Mouse (Mus musculus): ENCODE results near the gene Polr2l. TPM values are rescaled to one million over a fixed set of nuclear protein-coding genes. Genes with fewer than 3 reads are reported as not detected.

Polr2l gene
- polyA plus RNA-seq, 1 experiment from 2014 or later = 74.3 TPM

- no peak overlapping the region for H3K9ac ChIP-seq
- no peaks in the 10 kb centered on the region for H3K27me3 ChIP-seq (ENCODE audit: insufficient read depth, low read length)
- peaks cover 28% of the 10 kb centered on the region for H3K4me1 ChIP-seq (ENCODE audit: insufficient read depth)
- H3K4me3 ChIP-seq (ENCODE audit: low read depth, low read length) = no peak overlapping the region
- H3K9me3 ChIP-seq (ENCODE audit: low read depth, low read length) = no peaks in the 10 kb centered on the region
- no peak for TF ChIP-seq CTCF (IDR thresholded peaks at IDR 0.05; ENCODE audit: low read depth)
- no peak for DNase-seq
- H3K36me3 ChIP-seq (ENCODE audit: insufficient read depth) = peaks cover 39% of the 10 kb centered on the region
- H3K4me2 ChIP-seq = no peak overlapping the region
- WGBS = 73% methylated on average over 6 of the region's 6 CpGs
- no peak overlapping the region for H3K27ac ChIP-seq (ENCODE audit: low read depth)
- no peak for ATAC-seq (ENCODE audit: insufficient read depth)
Measured at GRCm38 (mm10) chr7:141472226-141472625, 2.7 kb downstream of the Polr2l start.

DNA sequence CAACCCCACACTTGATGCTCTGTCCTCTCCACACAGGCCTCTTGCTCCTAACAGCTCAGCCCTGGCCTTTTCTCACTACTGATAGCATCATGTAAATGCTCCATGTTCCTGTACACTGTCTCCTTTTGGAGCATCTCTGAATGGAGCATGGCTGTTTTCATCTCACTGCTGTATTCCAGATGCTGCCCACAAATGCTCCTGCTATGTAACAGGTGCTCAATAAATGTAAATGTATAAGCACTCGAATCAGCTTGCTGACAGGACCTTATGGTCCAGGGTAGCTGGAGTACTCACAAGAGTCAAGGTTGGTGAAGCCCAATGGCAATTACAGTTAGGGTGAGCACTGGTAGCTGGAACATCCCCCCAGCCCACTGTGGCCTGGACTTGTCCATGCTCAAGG is 3.7 kb downstream of the Polr2l start:
- Histone ChIP-seq H3K27ac (ENCODE audit: low read depth) (no peak overlapping the region), H3K4me3 (ENCODE audit: low read depth, low read length) (no peak overlapping the region), H3K9me3 (ENCODE audit: low read depth, low read length) (no peaks in the 10 kb centered on the region), H3K27me3 (ENCODE audit: insufficient read depth, low read length) (0 out of 2 replicates have a peak, but pooled peaks cover 4% of the 10 kb centered on the region), H3K36me3 (ENCODE audit: insufficient read depth) (peaks cover 39% of the 10 kb centered on the region), H3K4me2 (no peak overlapping the region), H3K4me1 (ENCODE audit: insufficient read depth) (peaks cover 30% of the 10 kb centered on the region), H3K9ac (no peak overlapping the region)
- no peak for TF ChIP-seq CTCF (IDR thresholded peaks at IDR 0.05; ENCODE audit: low read depth)
- DNase-seq = no peak
- WGBS = 85% methylated on average over 1 of the region's 1 CpGs
- no peak for ATAC-seq (ENCODE audit: insufficient read depth)

- Histone ChIP-seq H3K4me2 (no peak overlapping the region), H3K36me3 (ENCODE audit: insufficient read depth) (peaks cover 39% of the 10 kb centered on the region), H3K27ac (ENCODE audit: low read depth) (no peak overlapping the region), H3K9me3 (ENCODE audit: low read depth, low read length) (no peaks in the 10 kb centered on the region), H3K9ac (no peak overlapping the region), H3K4me1 (ENCODE audit: insufficient read depth) (peaks cover 30% of the 10 kb centered on the region), H3K27me3 (ENCODE audit: insufficient read depth, low read length) (peaks cover 9% of the 10 kb centered on the region; the same call in 1 of the 2 replicates), H3K4me3 (ENCODE audit: low read depth, low read length) (no peak overlapping the region)
- no peak for TF ChIP-seq CTCF (IDR thresholded peaks at IDR 0.05; ENCODE audit: low read depth)
- DNase-seq (no peak), ATAC-seq (ENCODE audit: insufficient read depth) (no peak)
- 88% methylated on average over 10 of the region's 10 CpGs for WGBS
Measured at GRCm38 (mm10) chr7:141470637-141470944, 4.3 kb downstream of the Polr2l start.

- H3K4me2 ChIP-seq = peak overlapping the region; percentile 95; the same call in 1 of the 2 replicates
- no peak overlapping the region for H3K9ac ChIP-seq
- peaks cover 39% of the 10 kb centered on the region for H3K36me3 ChIP-seq (ENCODE audit: insufficient read depth)
- TF ChIP-seq CTCF (IDR thresholded peaks at IDR 0.05; ENCODE audit: low read depth) = no peak
- no peaks in the 10 kb centered on the region for H3K9me3 ChIP-seq (ENCODE audit: low read depth, low read length)
- peaks cover 14% of the 10 kb centered on the region; the same call in 1 of the 2 replicates for H3K27me3 ChIP-seq (ENCODE audit: insufficient read depth, low read length)
- DNase-seq = no peak
- H3K4me3 ChIP-seq (ENCODE audit: low read depth, low read length) = peak overlapping the region; percentile 2; the same call in 1 of the 2 replicates
- no peak for ATAC-seq (ENCODE audit: insufficient read depth)
- H3K27ac ChIP-seq (ENCODE audit: low read depth) = no peak overlapping the region
- 87% methylated on average over 18 of the region's 18 CpGs for WGBS
- peaks cover 30% of the 10 kb centered on the region for H3K4me1 ChIP-seq (ENCODE audit: insufficient read depth)
Measured at GRCm38 (mm10) chr7:141469901-141470636, 4.9 kb downstream of the Polr2l start.

GRCm38 (mm10) chr7:141469352-141469751 is 5.6 kb downstream of the Polr2l start:
- peak overlapping the region; percentile 93 for H3K27ac ChIP-seq (ENCODE audit: low read depth)
- ATAC-seq (ENCODE audit: insufficient read depth) = no peak
- peaks cover 21% of the 10 kb centered on the region for H3K27me3 ChIP-seq (ENCODE audit: insufficient read depth, low read length)
- WGBS = 69% methylated on average over 6 of the region's 6 CpGs
- H3K9ac ChIP-seq = peak overlapping the region; percentile 84
- H3K9me3 ChIP-seq (ENCODE audit: low read depth, low read length) = no peaks in the 10 kb centered on the region
- H3K4me3 ChIP-seq (ENCODE audit: low read depth, low read length) = peak overlapping the region; percentile 76
- peaks cover 39% of the 10 kb centered on the region for H3K36me3 ChIP-seq (ENCODE audit: insufficient read depth)
- H3K4me2 ChIP-seq = peak overlapping the region; percentile 95
- TF ChIP-seq CTCF (IDR thresholded peaks at IDR 0.05; ENCODE audit: low read depth) = no peak
- peaks cover 35% of the 10 kb centered on the region for H3K4me1 ChIP-seq (ENCODE audit: insufficient read depth)
- no peak for DNase-seq

DNA sequence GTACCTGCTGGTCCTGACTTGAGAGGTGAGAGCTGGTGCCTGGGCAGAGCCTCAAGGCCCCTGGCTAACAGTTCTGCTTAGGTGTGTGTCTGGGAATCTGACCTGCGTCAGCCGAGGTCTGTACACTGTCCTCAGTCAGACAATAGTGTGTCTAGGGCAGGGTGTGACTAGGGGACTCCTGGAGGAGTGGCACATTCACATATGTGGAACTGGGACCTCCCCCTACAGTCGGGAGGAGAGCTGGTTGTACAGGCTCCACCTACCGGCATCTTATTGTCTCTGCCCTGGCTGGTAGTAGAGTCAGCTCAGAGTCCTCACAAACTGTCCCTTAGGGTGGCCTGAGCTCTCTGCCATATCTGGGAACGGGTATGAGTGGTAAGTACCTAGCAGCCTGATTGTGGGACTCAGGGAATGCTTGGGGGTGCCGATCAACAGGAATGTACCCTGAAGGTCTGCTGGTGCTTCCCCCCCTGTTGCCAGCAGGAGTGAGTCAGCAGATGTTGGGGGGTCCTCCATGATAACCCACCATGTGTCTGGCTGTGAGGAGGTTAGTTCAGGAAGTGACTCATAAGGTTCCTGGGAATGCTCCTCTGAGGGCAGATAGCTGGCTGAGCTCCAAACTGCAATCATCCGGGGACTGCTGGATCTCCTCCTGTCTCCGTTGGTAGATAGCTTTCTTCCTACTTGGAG is 6.3 kb downstream of the Polr2l start:
- H3K27me3 ChIP-seq (ENCODE audit: insufficient read depth, low read length) = peaks cover 28% of the 10 kb centered on the region
- peaks cover 29% of the 10 kb centered on the region for H3K4me1 ChIP-seq (ENCODE audit: insufficient read depth)
- peak; percentile 60 for TF ChIP-seq CTCF (IDR thresholded peaks at IDR 0.05; ENCODE audit: low read depth)
- H3K4me2 ChIP-seq = peak overlapping the region; percentile 95
- peak overlapping the region; percentile 93 for H3K27ac ChIP-seq (ENCODE audit: low read depth)
- peaks cover 39% of the 10 kb centered on the region for H3K36me3 ChIP-seq (ENCODE audit: insufficient read depth)
- H3K4me3 ChIP-seq (ENCODE audit: low read depth, low read length) = peak overlapping the region; percentile 76
- DNase-seq = peak; percentile 87
- H3K9ac ChIP-seq = peak overlapping the region; percentile 84
- H3K9me3 ChIP-seq (ENCODE audit: low read depth, low read length) = no peaks in the 10 kb centered on the region
- 5% methylated on average over 8 of the region's 8 CpGs for WGBS
- ATAC-seq (ENCODE audit: insufficient read depth) = peak; percentile 77

DNA sequence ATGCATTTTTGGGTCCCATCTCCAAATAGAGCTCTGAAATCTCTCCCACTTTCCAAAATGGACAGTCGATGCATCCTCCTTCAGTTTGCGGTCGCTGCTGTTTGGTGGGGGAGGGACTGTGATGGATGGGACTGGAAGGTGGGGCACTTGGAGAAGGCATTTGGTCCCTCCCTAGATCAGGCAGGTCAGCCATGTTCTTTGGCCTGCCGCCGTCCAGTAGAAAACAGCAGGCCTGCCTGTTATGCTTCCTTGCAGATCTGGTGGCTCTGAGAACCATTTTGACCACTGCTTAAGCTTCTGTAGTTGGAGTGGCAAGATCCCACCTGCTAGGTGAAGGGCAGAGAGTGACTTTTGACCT is 6.8 kb downstream of the Polr2l start:
- 5% methylated on average over 5 of the region's 5 CpGs for WGBS
- Histone ChIP-seq H3K9me3 (ENCODE audit: low read depth, low read length) (no peaks in the 10 kb centered on the region), H3K4me1 (ENCODE audit: insufficient read depth) (peaks cover 27% of the 10 kb centered on the region), H3K9ac (peak overlapping the region; percentile 84), H3K36me3 (ENCODE audit: insufficient read depth) (peaks cover 39% of the 10 kb centered on the region), H3K27ac (ENCODE audit: low read depth) (peak overlapping the region; percentile 93), H3K4me2 (peak overlapping the region; percentile 95), H3K27me3 (ENCODE audit: insufficient read depth, low read length) (peaks cover 33% of the 10 kb centered on the region), H3K4me3 (ENCODE audit: low read depth, low read length) (peak overlapping the region; percentile 76)
- no peak for TF ChIP-seq CTCF (IDR thresholded peaks at IDR 0.05; ENCODE audit: low read depth)
- no peak for DNase-seq
- ATAC-seq (ENCODE audit: insufficient read depth) = peak; percentile 5; the same call in 1 of the 2 replicates
